Mouse (Mus musculus): ENCODE results near the gene Tnip3. TPM values are rescaled to one million over a fixed set of nuclear protein-coding genes. Genes with fewer than 3 reads are reported as not detected.
A peak's percentile ranks its signal among the peaks of the same experiment; 100 is the strongest.

The Tnip3 gene
- total RNA-seq, 1 experiment from 2014 or later = 0.22 TPM

- DNase-seq = no peak
These were observed 60.4 kb downstream of the Tnip3 start for GRCm38 (mm10) chr6:65585333-65586053.

- no peak for DNase-seq
These were observed 63.7 kb downstream of the Tnip3 start for GRCm38 (mm10) chr6:65588847-65589246.

DNA sequence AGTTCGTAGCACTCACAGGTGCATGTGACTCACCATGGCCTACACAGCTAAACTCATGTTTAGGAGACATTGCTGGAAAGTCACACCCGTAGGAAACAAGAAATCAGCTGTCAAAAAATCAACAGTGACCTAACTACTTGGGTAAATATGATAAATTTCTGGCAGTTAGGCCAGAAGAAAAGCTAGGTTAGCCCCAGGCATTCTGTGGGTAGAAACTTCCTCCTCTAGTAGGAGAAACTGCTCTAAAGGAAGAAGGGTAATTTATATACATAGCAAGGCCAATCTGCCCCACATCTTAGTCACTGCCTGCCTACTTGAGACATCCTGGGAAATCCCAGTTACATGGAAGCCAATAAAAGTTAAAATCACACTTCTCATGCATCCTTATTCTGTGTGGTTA is 64.9 kb downstream of the Tnip3 start:
- DNase-seq = no peak

- DNase-seq = no peak
These were observed 69.1 kb downstream of the Tnip3 start for GRCm38 (mm10) chr6:65594171-65594570.

GRCm38 (mm10) chr6:65595371-65595770 is 70.3 kb downstream of the Tnip3 start:
- DNase-seq = no peak

- DNase-seq = peak; percentile 9
These were observed 72.1 kb downstream of the Tnip3 start for GRCm38 (mm10) chr6:65597056-65597818.

- no peak for DNase-seq
These were observed 73.4 kb downstream of the Tnip3 start for GRCm38 (mm10) chr6:65598522-65598921.

DNA sequence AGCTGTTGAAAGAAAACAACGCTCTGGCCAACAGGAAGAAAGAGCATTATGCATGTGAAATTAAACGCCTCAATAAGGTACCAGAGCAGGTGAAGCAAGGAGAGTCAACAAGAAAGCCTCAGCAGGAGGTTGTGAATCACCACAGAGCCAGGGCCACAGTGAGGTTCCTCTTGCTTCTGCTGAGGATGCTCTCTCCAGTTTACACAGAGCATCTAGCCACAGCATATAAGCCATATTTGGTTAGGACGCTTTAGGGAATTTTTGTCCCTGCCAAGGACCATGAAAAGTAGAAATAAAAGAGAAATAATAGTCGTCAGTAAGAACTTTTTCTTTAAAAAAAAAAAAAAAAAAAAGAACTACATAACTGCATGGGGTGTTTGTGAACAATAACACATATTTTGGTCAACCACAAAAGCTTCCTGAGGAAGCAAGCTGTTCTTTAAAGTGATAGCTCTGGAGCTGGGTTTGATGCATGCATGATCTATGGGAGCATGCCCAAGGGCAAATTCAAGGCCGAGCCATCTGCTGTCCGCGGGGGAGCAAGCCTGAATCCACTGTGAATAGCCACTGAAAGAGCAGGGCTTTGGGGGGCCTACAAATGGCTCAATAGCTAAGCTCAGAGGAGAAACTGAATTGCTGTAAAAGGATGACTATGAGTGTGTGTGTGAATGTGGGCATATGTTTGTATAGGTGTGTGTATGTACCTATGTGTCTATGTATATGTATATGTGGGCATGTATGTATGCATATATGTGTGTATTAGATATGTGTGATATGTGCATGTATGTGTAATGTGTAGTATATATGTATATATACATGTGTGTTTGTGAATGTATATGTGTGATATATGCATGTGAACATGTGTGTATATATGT is 75.0 kb downstream of the Tnip3 start:
- DNase-seq = no peak

DNA sequence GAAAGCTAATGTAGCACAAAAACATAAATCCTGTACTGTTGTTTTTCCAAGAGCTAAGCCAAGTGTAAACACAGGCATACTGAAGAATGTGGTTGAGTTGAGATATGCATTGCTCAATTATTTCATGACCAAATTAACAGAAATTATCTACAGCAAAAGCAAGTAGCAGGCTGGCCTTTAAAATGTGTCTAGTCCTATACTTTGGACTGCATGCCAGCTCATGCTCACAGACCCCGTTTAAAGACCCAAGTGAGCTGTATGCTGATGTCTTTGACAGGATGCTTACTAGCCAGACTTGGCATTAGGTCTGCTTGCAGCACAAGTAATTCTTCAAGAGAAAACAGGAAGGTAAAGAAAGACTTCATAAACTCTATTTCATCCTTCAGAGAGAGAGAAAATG is 75.8 kb downstream of the Tnip3 start:
- DNase-seq = no peak

- DNase-seq = no peak
These were observed 80.7 kb downstream of the Tnip3 start for GRCm38 (mm10) chr6:65605778-65606177.

DNA sequence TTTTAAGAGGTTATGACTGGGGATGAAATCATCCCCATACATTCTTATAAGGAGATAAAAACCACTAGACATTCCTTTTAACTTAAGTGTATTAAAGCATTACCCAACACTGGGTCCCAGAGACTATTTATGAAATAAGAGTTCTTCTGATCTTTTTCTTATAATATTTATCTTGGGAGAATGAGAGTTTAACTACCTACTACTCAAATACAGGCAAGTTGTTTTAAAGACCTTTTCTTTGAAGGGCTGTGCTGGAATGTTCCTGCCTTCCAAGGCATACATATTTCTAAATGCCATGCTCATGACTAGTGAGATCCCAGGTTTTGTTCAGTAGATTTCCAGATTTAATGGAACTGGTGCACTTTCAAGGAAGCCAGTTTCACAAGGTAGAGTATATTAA is 81.8 kb downstream of the Tnip3 start:
- no peak for DNase-seq

DNA sequence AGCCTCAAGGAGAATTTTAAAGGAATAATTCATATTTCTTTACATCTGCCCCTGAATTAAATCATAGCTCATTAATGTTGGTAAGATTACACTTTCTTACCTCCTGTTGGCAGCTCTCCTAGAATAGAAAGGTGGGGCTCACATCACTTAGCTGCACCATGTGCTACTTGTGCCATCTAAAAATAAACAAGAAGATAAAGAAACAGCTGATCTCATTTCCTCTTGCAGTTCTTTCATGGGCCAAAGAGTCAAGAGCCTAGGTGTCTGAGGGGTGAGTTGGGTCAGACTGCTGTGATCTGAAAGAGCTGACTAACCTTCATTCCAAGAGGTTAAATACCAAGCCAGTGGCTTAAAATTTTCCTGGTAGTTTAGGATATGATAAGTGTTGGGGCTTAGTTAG is 86.7 kb downstream of the Tnip3 start:
- no peak for DNase-seq

DNA sequence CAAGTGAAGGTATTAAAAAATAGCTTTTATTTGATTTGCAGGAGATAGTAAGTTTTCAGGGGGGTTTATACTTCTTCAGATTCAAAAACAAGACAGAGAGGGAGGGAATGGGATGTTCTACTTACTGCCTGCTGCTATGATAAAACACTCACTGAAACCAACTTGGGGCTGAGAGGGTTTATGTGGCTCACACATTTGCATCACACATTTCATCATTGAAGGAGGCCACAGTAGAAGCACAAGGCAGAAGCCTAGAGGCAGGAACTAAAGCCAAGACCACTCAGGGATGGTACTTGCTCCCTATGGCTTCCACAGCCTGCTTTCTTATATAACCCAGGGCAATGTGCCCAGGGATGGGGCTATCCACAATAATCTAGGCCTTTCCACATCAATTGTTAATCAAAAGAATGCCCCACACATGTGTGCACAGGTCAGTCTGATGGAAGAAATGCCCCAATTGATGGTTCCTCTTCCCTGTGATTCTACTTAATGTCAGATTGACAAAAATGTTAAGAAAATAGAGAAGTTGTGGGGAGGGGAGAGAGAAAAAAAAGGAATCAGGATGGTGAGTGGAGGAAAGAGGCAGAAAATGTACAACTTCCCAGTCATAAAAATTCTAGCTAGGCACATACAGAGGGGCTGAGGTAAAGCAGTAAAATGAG is 88.9 kb downstream of the Tnip3 start:
- DNase-seq = no peak

DNA sequence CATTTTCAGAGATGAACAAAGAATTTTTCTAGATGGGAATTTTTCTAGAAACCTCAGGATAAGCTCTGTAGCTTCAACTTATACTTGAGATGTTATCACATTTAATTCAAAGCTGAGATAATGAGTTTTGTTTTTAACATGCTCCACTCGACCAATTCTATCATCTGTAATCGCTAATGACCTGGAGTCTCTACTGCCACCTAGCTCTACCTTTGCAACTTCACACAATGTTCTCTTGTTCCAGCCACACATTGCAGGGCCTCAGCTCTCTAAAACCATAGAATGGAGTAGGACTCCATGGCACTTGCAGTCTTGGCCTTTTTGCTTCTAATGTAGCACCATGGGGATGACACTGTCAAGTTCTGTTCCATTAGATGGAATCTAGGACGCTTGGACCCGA is 90.5 kb downstream of the Tnip3 start:
- no peak for DNase-seq

GRCm38 (mm10) chr6:65621260-65621659 is 96.1 kb downstream of the Tnip3 start:
- no peak for DNase-seq

DNA sequence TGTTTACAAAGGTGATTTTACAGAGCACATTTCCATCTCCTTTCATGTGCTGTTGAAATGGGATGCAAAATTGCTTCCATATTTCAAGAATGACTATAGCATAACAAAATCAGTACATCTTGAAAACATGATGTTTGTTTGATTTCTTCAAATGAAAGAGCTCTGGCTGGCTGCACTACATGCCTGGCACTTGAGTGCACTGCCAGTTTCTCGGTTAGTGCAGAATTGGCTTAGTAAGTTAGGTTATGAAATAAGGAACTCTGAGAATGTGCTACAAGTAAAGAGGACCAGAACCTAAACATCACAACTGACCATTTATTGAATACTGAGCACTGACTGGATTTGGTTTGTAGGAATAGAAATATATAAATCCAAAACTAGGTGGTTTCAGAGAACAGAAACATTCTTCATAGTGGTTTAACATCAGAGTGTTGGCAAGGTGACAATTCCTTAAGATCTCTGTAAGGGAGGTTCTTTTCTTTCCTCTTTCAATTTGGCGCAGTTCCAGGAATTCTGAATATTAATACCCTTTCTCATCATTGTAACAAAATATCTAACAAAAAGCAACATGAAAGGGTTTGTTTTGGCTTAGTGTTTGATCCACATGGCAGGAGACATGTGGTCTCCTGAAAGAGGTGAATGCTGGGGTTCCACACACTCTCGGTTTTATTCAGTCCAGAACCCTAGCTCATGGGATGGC is 98.1 kb downstream of the Tnip3 start:
- DNase-seq = no peak

DNA sequence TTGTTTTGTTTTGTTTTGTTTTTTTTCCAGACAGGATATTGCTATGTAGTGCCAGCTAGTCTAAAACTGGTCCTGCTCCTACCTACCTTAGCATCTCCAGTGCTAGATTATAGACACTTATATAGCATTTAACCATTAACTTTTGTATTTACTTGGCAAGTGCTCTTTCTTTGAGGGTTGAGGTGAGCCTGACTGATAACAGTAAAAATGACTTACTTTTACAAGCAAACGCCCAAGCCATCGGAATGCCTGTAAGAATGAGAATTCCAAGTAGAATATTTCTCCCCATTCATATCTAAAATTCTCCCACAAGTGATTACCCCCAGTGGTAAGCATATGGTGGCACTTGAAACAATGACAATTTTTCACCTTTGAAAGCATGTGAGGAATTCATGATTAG is 105.5 kb downstream of the Tnip3 start:
- no peak for DNase-seq

DNA sequence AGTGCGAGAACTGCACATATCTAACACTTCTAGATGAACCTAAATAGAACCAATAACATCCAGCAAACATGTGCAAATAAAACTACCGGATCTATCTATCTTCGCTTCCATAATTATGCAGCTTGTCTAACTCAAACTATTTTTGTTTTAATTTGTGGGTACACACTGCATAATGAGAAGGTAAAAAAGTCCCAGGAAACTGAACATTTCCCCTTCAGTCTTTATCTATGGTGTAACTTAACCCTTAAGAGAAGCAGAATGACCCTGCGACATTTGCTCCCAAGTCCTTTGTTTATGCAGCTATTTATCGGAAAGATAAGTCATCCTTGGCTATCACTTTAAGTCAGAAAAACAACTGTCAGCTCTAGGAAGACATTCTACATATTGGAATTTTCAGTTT is 107.1 kb downstream of the Tnip3 start:
- DNase-seq = no peak

DNA sequence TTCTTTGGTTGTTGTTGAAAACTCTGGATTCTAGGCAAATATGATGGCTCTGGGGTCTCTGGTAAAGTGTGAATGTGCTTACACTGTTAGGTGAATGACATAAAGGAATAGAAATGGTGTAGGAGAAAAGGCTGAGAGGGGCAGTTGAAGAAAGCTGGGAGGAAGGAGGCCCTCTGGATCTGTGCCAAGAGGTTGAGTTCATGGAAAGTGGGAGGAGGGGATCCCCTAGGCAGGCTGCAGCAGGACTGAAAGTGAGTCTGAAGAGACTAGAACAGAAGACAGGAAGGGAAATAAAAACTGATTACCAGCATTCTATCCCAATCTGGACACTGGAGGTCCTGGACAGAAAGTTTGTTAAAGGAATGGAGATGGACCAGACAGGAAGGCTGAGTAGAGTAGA is 117.3 kb downstream of the Tnip3 start:
- DNase-seq = no peak

GRCm38 (mm10) chr6:65644110-65644509 is 119.0 kb downstream of the Tnip3 start:
- DNase-seq = no peak

- no peak for DNase-seq
These were observed 121.3 kb downstream of the Tnip3 start for GRCm38 (mm10) chr6:65646408-65646807.

DNA sequence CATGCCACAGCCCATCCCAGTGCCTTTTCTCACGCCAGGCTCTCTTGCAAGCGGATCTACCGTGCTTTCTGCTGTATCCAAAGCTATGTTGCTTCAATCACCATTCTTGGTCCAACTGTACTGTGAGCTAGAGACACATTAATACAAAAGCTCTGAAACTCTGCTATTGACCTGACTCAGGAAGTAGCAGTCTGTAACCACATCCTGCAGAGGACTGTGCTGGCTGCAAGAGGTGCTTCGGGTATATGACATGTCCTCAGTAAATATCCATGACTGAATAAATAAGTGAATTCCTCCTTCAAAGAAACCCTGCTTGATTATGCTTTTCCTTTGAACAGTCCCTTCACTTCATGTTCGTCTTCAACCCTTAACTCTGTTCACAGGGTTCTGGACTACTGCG is 122.6 kb downstream of the Tnip3 start:
- DNase-seq = no peak

All from adrenal gland, postnatal 14 days (tissue).